Mouse (Mus musculus): ENCODE results near the gene Npy4r.

Gene Npy4r

GRCm38 (mm10) chr14:34119046-34119723 is 33.1 kb downstream of the Npy4r start:
- DNase-seq: peak in 1 of 2 experiments; percentile 2

GRCm38 (mm10) chr14:34114311-34114710 is 38.0 kb downstream of the Npy4r start:
- DNase-seq: no peak

- no peak for DNase-seq
Measured at GRCm38 (mm10) chr14:34107594-34107993, 44.7 kb downstream of the Npy4r start.

DNA sequence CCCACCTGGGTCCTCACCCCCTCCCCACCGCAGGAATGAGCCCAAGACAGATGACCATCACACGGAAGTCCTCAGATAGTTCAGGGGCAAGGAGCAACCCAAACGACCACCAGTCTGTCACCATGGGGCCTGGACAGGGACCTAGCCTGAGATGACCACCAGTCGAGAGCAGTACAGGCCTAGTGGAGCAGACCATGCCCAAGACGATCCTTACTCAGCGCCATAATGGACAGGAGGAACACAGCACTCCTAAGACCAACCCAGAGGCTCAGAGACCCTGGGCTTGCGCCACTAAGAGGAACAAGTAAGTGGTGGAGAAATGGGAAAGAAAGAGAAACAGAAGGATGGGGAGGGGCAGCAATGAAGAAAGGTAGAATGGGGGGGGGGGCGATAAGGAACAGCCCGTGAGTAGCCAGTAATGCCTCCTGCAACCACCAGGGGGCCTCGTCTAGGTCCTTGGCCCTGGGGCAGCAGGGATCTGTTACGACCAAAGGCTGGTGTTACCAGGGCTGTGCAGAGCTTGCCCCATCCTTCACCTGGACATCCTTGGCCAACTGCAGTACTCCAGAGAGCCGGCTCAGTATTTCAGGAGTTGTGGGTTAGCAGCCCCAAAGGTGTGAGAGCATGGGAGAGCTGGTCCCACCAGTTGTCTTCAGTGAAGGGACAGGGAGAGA is 45.8 kb downstream of the Npy4r start:
- peak; percentile 21 to 80 for DNase-seq

DNA sequence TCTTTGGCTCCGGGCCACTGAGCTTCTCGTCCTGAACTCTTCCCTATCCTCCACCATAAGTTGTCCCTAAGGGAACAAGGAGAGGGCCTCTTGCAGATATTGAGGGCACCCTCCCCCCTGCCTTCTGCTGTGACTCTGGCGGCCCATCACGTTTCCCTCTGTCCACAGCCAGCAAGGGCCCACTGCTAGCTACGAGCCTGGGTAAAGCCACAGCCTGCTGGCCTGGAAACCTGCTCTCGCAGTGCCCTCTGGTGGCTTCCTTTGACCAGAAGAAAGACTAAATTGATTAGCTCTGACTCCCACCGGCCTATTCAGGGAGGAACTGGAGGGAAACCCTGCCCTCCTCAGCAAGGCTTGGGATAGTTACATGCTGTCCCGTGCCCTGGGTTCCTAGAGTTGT is 47.4 kb downstream of the Npy4r start:
- peak; percentile 67 to 89 for DNase-seq

DNA sequence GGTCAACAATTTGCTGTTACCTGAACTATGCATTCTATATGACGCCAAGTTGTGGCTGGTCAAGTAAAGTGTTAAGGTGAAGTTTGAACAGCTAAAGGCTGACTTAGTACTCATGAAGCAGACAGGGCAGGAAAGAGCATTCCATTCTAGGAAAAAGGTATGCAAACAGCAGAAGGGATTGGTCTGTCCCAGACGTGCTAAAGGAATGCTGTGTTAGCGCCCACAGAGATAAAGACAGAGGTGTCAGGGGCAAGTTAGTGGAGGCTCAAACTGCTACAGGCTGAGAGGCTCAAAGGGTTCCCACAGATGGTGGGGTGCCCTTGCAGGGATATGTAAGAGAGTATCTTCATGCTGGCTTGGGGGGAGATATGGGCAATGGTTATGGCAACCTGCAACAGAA is 48.4 kb downstream of the Npy4r start:
- no peak for DNase-seq

- no peak for DNase-seq
Measured at GRCm38 (mm10) chr14:34102601-34103000, 49.7 kb downstream of the Npy4r start, which contains the start of gene A630023A22Rik. Gene A630023A22Rik, minus strand, starts transcription at chr14:34102754.

GRCm38 (mm10) chr14:34096161-34096560 is 56.1 kb downstream of the Npy4r start:
- DNase-seq: no peak
